Mouse (Mus musculus): ENCODE data around the gene Larp6.

DNA sequence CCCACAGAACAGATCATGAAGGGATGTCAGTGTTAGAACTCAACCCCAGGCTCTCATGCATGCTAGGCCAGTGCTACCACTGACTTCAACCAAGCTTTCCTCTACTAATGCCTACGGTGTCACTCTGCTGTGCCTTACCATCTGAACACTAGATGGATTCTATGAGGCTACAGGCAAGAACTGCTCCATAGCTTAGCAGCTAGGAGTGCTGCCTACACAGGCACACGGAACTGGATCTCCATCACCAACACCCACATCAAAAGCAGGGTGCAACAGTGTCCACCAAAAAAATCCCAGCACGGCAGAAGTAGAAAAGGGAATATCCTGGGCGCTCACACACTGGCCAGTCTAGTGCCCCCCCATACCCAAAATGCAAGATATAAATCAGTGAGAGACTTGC is 36.4 kb upstream of the Larp6 start:
- no peak for TF ChIP-seq POLR2A (IDR thresholded peaks at IDR 0.05; ENCODE audit: control insufficient read depth, low read depth, low read length)
- no peak for TF ChIP-seq CTCF (IDR thresholded peaks at IDR 0.05; ENCODE audit: control insufficient read depth, insufficient read depth, insufficient replicate concordance, low read depth, low read length)
